Mouse (Mus musculus): ENCODE measurements at regions not wholly inside any gene's neighbourhood (a gene's known extent, or its start where the extent isn't known, plus 50 kb on each side); places are given as distances from the start of the nearest gene placed in this dataset.

DNA sequence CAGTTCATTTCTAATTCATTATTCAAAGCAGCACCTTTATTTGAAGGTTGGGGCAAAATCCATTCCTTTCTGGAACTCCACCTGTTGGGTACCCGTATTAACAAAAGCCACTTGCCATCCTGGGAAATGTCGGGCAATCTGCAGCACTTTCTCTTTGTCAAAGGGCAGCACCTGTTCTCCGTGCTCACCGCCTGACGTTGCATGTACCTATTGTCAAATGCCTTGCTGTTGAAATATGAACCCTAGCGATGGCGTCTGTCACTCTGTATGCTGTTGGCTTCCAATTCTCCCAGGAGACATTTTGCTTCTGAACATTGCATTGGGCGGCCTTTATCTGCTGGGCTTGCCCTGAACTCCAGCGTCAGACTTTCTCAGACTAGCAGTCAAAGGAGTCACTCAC is 55.3 kb upstream of the Synm start:
- DNase-seq (ENCODE audit: low spot score): no peak
